Mouse (Mus musculus) heart, embryonic 15.5 days (tissue): ENCODE results near the gene Relt. TPM values are rescaled to one million over a fixed set of nuclear protein-coding genes. Genes with fewer than 3 reads are reported as not detected.

ENCODE experiments used
- microRNA-seq: library from miRNA; unstranded; fragments of <30 nt; microRNA quantifications from one replicate; pipeline ENCODE4, GENCODE M21; 2016
- polyA plus RNA-seq: library from polyadenylated mRNA; unstranded; fragments of >200 nt; fragmentation: Nextera tagmentation; extraction: Ambion mirVana; gene quantifications from 2 replicates; pipeline ENCODE4 v1.2.1, GENCODE M21; 2015

The Relt gene
- polyA plus RNA-seq, 1 experiment from 2014 or later, result 2.5 TPM

Small RNA genes lying within 50 kb of the gene (microRNA-seq; reads per million reads assigned to microRNA genes)
- gene Mir3102, result 136 reads per million, percentile 54 among the genes with 10 or more reads in this experiment

Other genes with a start within 250 kb of the Relt start
- gene Plekhb1, start 201.0 kb downstream of the Relt start, polyA plus RNA-seq, result 1.7 and 4.7 TPM in 2 replicates
- gene Fam168a, start 156.8 kb downstream of the Relt start, polyA plus RNA-seq, result 27.3 and 28.3 TPM in 2 replicates
- 4.1 and 6.6 TPM in 2 replicates for gene Arhgef17, start 68.7 kb upstream of the Relt start, polyA plus RNA-seq
- 3.8 and 6.8 TPM in 2 replicates for gene P2ry6, start 111.2 kb upstream of the Relt start, polyA plus RNA-seq
- 2.2 and 3.5 TPM in 2 replicates for gene P2ry2, start 149.4 kb upstream of the Relt start, polyA plus RNA-seq
- 14.8 and 15.8 TPM in 2 replicates for gene Fchsd2, start 229.4 kb upstream of the Relt start, polyA plus RNA-seq